Mouse (Mus musculus): Measurements from ENCODE around the gene Sgk1.

The Sgk1 gene

DNA sequence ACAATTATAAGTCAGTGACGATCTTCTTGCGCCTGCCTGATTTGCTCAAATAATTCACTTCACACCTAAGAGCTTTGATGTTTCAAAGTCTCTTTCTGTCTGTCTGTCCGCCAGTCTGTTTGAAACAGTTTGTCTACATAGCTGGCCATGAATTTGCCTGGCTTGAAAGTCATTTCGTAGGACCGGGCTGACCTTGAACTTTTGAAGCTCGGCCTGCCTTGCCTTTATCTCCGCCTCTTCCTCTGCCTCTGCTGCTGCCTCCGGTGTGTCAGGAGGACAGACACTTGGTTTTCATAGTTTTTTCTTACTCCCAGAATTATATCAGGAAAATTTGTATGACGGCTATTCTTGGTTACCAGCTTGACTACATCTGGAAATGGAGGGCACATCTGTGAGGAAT, 96.4 kb downstream of the Sgk1 start:
- DNase-seq: no peak

DNA sequence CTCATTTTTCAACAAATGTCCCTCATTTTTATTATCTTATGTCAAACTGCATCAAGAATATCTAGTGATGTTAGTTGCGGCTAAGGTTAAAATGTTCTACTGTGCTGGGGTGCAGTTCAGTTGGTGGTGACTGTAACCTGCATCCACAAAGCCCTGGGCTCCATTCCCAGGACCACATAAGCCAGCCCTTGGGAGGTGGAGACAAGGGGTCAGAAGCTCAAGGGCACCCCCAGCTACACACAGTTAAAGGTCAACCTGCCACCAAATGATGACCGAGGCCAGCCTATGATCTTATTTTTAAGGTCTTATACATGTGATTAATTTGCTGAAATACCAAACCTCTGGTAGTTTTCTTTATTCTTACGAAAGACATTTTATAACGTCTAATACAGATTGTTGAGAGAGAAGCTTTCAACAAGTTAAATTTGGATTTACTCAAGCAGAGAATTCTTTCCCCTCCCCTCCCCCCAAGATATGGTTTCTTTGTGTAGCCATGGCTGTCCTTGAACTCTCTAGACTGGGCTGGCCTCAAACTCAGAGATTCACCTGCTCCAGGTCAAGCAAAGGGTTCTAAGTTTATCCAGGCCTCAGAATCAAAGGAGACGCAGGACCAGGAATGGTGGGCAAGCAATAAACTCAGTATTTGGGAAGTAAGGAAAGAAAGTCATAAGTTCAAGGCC, 97.4 kb downstream of the Sgk1 start:
- DNase-seq: no peak

DNA sequence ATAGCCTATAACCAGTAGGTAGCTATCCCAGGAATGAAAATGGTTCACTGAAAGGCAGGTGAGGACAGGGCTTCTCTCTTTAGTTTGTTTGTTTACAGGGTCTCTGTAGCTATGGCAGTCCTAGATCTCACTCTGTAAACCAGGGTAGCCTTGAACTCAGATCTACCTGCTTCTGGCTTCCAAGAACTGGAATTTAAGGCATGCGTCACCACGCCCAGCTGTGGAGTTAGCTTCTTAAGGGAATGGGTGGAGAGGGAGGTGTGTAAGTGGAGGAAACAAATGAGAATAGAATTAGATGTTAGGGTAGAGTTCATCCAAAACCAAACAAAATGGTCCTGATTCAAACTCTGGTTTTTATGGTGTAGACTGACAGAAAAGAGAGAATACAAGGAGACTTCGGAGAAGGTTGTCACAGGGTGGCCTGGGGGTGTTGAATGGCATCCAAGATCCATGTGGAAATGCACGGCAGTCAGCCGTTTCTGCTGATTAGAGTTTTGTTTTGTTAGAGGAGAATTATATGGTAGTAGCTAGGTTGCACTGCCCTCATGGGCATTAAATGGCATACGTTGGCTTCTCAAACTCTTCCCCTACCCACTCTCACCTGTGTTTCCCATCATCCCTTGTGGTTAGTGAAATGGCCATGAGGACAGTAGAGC, 98.9 kb downstream of the Sgk1 start:
- DNase-seq: no peak

- DNase-seq: no peak
These were observed 100.3 kb downstream of the Sgk1 start for GRCm38 (mm10) chr10:21982303-21982702.

DNA sequence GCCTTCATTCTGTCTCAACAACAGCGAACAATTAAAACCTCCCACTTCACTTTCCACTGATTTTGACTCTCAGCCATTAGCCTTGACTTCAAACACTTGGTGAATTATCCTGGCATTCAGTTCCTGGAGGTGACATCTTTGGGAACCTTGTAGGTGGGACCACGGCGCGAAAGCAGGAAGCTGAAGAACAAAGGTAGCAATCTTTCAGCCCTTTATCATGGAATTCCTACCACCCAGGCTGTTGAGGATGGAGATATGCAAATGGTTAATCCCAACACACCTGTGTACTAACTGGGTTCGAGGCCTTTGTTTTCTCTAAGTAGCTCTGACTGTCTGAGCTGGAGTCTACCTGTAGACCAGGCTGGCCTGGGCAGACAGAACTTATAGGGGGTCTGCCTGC, 106.5 kb downstream of the Sgk1 start:
- DNase-seq: no peak

DNA sequence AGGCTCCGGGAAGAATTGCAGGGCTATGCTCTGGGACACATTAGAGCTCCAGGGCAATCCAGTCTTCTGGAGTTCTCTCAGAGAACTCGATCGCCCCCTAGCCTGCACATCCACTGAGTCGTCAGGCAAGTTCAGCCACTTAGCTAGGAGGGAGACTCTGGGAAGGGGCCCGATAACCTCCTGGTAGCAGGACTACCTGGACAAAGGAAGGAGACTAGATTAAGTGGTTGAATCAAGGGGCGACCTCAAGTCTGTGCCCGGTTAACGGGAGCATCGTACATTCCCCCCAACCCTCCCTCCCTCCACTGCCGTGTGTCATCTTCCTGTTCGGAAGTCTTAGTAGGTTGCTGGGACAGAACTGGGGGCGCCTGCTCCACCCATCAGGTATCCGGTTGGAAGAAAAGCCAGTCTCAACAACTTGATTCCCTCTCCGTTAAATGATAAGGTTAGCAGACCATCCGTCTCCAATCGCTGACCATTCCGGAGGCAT, 109.4 kb downstream of the Sgk1 start:
- peak; percentile 94 to 95 for DNase-seq

- peak; percentile 52 to 68 for DNase-seq
These were observed 110.2 kb downstream of the Sgk1 start for GRCm38 (mm10) chr10:21991986-21992833.

DNA sequence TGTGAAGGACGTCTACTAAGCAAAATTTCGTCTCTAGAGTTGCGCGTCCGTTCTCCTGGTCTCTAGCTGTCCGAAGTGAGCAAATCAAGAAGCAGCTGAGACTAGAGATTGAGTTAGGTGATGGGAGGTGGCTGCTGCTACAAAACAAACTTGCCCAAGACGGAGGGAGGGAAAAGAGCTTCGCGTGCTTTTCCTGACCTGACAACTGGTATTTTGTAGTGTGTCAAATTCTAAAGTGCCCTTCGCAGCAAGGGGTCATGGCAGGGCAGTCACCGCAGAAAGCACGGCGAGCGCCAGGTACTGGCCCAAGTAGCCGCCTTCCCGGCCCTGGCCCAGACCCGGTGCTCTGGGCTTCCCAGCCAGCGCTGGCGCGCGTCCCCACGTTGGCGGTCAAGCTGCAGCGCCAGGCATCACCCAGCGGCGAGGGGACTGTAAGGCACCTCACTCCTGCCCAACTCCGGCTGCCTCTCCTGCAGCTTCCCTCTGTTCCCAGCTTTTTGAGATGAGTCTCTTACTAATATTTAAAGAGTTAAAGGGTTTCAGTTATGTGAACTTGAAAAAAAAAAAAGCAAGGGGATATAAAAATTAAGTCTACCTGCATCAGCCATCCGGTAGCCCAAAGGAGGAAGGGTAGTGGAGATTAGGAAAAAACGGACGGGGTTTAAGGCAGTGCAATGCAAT, 111.0 kb downstream of the Sgk1 start:
- peak; percentile 81 to 90 for DNase-seq

- peak; percentile 78 to 86 for DNase-seq
These were observed 111.8 kb downstream of the Sgk1 start for GRCm38 (mm10) chr10:21993515-21994373.

GRCm38 (mm10) chr10:21994431-21994914, 112.5 kb downstream of the Sgk1 start:
- peak; percentile 98 to 99 for DNase-seq

- DNase-seq: peak; percentile 49 to 64
These were observed 113.2 kb downstream of the Sgk1 start for GRCm38 (mm10) chr10:21995221-21995620.

GRCm38 (mm10) chr10:21995661-21996308, 113.8 kb downstream of the Sgk1 start:
- peak; percentile 92 to 93 for DNase-seq

- DNase-seq: no peak
These were observed 114.9 kb downstream of the Sgk1 start for GRCm38 (mm10) chr10:21996660-21997447.

GRCm38 (mm10) chr10:21997550-21998204, 115.7 kb downstream of the Sgk1 start:
- DNase-seq: no peak

DNA sequence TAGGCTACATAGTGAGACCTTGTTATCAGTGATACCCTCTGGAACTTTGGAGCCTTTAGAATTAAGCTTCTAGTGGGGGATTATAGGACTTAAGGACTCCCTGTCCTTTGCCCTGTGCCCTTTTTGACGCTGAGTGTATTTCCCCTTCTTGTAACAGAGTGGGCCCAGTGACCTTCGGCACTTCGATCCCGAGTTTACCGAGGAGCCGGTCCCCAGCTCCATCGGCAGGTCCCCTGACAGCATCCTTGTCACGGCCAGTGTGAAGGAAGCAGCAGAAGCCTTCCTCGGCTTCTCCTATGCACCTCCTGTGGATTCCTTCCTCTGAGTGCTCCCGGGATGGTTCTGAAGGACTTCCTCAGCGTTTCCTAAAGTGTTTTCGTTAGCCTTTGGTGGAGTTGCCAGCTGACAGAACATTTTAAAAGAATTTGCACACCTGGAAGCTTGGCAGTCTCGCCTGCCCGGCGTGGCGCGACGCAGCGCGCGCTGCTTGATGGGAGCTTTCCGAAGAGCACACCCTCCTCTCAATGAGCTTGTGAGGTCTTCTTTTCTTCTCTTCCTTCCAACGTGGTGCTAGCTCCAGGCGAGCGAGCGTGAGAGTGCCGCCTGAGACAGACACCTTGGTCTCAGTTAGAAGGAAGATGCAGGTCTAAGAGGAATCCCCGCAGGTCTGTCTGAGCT, 116.7 kb downstream of the Sgk1 start:
- peak in 1 of 2 experiments; percentile 15 for DNase-seq

GRCm38 (mm10) chr10:22000491-22001306, 118.7 kb downstream of the Sgk1 start:
- peak in 1 of 2 experiments; percentile 31 for DNase-seq

DNA sequence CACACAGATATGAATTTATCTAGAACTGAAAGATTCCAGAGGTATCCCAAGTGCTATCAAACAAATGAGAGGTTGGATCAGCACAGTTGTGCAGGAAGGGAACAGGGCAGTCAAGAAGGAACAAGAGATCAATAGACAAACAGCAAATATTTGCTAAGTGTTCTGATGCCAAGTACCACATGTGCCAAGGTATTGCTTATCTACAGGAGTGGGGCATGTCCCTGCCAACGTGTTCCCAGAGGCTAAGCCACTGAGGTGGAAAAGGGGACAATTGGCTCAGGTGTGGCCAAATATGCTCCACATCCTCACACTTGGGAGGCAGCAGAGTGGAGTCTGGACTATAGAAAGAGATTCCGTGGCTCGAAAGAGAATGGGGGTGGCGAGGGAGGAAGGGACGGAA, 119.6 kb downstream of the Sgk1 start:
- no peak for DNase-seq

DNA sequence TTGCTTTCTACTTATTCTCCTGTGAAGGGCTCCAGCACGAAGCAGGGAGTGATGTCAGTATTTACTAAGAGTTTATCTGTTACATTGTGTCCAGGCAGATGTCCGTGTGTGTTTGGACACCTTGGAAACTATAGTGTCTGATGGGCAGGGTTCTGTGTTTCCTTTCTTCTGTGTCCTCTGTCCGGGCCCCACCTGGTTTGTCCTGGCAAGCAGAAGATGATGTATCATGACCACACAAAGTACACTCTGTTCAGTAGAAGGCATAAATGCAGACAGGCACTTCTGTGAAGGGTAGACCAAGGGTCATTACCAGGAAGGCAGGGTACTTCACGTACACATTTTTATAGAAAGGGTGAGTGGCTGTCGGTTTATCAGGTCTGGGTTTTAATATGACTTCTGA, 122.8 kb downstream of the Sgk1 start:
- DNase-seq: no peak
